Mouse (Mus musculus): ENCODE measurements around the gene Tbc1d8. TPM values are rescaled to one million over a fixed set of nuclear protein-coding genes. Genes with fewer than 3 reads are reported as not detected.
A peak's percentile ranks its signal among the peaks of the same experiment; 100 is the strongest.

The Tbc1d8 gene
- total RNA-seq (2022), result 10 to 100 TPM in 2 of 4 experiments, 1 to 10 TPM in 2; 6.8 to 15.1 (median 11.5) TPM

DNA sequence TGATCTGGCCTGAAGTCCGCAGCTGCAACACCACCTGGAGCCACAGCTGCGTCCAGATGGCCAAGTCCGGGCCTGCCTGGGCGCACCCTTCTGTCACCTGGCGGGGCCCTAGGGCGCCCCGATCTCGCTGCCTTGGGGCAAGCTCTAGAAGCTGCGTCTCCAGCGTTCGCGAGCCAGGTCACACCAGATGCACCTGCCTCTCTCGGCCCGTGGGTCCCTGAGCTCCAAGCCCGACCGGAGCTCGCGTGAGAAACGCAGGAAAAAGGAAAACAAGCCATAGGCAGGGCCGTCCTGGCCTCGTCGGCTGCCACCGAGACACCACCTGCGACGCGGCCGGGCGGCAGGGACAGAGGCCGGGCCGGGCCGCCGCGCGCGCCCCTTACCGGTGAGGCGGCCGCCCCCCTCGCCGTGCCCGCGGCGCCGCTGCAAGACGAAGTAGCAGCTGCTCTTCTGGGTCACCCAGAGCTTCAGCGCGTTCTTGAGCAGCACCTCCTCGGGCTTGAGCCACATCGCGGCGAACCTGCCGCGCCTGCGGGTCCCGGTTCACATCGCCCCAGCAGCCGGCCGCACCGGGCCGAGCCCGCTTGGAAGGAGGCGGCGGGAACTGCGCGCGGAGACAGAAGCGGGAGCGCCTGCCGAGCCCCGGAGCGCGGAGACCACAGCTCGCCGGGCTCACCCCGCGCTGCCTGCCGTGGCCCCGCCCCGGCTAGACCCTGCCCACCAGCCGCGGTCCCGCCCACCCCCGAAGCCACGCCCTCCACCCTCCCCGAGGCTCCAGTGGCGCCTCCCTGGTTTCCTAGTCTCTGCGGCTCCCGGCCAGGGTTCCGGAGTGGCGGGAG lies at the start of gene Tbc1d8:
Gene Tbc1d8 (minus strand): TSS at position 699 of the 839 bp plus-strand sequence.
- DNase-seq, result peak; percentile 87

DNA sequence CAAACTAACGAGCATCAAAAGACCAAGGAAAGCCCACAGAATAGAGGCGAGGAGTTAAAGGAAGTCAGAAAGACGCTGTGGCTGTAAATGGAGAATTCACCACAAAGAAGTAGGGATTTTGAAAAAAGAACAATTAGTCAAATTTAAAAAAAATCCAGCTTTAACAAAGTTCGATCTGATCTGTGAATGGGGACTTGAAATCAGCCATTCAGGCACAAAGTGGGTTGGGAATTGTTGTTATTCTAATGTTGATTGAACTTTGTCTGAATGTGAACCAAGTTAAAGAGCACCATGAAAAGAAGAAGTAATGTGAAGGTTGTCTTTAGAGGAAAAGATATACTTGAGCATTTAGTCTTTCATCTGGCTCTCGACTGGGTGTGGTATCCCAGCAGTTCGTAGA lies 49.8 kb upstream of the Tbc1d8 start:
- DNase-seq, result no peak

DNA sequence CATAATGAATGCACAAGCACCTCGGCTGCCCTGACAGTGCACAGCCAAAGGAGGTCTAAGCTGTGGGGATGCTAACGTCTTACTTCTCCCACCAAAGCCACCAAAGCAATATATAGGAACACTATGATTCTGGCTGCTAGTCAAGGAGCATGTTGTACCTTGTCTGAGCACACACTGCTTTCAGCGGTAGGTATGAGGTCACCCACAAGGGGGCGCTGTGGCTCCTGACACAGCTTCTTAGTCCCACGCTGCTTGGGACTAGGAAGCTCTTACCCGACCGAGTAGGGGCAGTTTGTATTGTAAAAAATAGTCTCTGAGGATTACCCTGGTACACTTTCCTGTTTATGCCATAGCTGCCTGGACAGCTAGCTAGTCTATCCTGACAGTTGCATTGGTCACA lies 48.9 kb upstream of the Tbc1d8 start:
- peak; percentile 52 for DNase-seq

DNA sequence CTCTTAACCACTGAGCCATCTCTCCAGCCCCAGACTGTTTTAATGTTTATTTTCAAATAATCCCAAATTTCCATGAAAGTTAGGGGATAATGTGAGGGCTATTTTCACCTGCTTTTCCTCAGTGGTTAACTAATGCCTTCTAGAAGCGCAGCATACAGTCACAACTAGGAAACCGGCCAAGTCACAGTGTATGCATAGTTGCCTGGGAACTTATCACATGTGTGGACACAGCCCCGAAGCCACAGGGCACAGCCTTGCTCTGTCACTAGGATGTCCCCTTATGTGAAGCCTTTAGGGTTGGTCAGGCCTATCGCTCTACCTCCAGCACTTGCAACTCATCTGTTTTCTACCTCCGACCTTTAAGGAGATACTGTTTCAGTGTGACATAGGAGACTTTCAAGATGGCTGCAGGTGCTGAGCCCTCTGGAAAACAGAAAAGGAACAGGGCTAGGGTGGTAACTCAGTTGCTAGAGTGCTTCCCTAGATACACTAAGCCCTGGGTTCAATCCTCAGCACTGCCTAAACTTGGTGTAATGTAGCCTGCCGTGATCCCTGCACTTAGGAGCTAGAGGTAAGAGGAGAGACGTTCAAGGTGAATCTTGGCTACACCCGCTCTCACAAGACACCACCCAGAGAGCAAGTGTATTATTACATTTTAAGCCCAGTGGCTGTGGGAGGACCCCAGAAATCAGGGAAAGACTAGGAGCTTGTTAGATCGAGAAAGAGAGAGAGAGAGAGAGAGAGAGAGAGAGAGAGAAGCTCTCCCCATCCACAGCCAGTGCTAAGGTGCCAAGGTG lies 48.0 kb upstream of the Tbc1d8 start:
- no peak for DNase-seq

DNA sequence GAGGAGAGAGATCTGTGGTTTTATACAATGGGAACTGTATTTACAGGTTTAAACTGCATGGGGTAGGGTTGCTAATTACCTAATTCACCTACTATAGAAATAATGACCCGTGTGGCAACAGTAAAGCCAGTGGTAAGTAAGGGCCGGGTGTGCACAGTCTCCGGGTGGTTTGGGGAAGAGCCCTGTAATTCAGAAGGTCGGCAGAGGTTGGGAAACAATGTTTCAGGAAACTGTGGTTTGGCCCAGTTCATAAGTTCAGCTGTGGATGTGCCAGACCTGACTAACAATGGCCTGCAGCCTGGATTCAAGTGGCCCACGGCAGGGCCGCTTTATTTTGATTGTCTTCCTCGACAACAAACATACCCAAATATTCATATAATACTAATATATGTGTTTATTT lies 47.2 kb upstream of the Tbc1d8 start:
- DNase-seq, result no peak

DNA sequence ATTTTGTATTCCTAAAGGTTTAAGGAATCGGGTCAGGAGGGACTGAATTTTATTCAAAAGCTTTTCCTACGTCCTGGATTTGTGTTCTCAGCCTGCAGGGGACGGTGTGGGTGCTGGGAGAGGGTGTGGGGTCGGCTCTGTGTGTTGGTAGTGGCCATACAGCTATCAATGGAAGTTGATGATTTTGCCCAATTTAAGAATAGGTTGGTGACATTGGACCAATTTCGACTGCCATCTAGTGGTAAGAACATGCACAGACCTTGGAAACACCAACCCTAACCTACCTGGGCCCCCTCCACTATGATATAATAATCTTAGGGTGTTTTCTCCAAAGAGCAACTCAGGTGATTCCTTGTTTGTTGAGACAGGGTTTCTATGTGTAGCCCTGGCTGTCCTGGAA lies 44.0 kb upstream of the Tbc1d8 start:
- DNase-seq, result no peak

DNA sequence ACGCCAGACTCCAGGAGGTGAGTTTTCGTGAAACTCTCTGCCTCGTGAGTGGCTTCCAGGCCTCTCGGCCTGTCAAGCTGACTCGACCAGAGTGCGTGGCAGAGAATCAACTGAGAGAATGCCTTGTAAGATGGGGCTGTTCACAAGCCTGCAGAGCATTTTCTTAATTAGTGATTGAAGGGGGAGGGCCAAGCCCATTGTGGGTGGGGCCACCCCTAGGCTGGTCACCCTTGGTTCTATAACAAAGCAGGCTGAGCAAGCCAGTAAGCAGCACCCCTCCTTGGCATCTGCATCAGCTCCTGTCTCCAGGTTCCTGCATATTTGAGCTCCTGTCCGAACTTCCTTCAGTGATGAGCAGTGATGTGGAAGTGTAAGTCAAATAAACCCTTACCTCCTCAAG lies 42.8 kb upstream of the Tbc1d8 start:
- DNase-seq, result no peak

DNA sequence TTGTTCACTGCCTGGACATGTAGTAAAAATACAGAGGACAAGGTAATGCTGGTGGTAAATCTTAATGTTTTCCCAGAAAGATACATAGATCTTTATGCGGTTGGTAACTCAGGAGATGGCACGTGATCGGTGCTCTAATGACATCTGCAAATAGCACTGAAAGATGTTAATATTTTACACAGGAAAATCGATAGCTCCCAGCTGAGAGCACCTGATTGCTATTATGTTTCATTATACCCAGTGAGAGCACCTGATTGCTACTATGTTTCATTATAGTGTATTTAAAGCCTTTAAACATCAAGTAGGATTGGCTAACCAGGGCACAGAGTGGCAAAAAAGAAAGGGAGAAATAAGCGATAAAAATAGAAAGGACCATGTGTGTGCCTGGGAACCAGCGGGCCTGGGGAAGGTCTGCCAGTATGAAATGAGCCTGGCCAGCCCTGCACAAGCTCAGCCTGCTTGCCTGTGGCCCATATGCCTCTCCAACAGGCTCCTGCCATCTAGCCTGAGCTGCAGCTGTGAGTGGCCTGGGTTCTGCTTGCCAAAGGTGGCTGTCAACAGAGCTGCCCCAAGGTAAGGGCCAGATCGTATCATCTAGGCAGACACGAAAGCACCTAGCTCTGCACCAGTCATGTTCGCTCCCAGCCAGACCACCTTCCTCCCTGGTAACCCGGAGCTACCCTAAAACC lies 36.9 kb upstream of the Tbc1d8 start:
- no peak for DNase-seq

DNA sequence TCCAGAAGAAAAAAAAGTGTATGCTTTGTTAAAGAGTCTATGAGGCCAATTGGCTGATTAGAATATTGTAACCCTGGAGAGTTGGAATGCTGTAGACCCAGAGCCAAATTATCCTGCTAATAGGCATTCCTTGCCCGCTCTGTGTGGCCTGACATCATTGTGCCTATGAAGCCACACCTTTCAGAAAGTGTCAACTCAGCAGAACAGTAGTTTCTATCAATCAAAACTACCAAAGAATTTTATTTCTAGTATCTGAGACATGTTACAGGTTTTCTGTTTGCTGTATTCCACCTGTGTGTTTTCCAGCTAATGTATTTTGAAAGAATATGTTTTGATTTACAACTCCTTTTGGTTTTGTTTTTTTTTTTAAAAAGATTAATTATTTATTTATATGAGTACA lies 33.6 kb upstream of the Tbc1d8 start:
- no peak for DNase-seq

DNA sequence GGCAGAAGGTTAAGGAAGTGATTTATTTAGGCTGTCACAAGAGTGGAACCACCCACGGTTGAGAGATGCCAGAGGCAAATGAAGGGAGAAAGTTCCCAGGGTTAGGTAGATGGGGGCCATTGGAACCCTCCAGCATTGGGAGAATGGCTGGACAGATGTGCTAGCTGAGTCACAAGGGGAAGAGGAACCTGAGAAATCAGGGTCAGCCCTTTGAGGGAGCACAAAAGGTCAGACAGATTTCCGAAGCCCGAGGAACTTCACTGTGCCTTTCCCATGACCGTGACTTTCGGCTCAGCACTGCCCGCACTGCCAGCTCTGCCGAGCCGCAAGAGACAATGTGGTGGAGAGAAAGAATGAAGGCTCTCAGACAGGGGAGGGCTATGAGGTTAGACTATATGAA lies 33.2 kb upstream of the Tbc1d8 start:
- DNase-seq, result no peak

DNA sequence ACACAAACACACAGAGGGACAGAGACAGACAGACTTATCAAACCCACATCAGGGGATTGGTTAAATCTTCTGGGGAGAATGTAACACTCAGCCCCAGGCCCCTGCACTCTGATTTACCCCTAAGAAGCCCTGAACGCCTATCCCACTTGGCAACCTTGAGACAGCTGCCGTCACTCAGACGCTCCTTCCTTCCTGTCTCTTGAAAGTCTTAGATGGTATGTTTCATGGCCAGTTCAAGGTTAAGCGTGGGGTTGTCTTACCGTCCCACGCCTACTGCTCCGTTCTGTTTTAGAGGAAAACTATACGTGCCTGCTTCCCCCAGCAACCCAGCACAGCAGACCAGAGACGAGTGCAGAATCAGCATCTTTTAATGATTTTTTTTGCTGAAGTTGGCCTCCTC lies 27.0 kb upstream of the Tbc1d8 start:
- DNase-seq, result no peak

DNA sequence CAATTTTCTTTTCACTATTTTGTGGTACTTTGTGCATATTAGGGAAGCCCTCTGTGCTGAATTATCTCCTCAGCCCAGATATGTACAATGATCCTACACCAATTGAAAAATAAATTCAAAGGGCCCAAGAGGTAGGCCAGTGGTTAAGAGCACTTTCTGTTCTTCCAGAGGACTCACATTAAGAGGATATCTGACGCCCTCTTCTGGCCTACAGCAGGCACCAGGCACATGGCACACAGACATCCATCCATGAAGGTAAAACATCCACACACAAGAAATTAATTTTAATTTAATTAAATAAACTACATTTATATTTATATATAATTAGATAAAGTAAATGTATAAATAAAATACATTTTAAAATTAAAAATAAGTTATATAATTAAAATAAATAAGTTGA lies 25.7 kb upstream of the Tbc1d8 start:
- DNase-seq, result no peak

DNA sequence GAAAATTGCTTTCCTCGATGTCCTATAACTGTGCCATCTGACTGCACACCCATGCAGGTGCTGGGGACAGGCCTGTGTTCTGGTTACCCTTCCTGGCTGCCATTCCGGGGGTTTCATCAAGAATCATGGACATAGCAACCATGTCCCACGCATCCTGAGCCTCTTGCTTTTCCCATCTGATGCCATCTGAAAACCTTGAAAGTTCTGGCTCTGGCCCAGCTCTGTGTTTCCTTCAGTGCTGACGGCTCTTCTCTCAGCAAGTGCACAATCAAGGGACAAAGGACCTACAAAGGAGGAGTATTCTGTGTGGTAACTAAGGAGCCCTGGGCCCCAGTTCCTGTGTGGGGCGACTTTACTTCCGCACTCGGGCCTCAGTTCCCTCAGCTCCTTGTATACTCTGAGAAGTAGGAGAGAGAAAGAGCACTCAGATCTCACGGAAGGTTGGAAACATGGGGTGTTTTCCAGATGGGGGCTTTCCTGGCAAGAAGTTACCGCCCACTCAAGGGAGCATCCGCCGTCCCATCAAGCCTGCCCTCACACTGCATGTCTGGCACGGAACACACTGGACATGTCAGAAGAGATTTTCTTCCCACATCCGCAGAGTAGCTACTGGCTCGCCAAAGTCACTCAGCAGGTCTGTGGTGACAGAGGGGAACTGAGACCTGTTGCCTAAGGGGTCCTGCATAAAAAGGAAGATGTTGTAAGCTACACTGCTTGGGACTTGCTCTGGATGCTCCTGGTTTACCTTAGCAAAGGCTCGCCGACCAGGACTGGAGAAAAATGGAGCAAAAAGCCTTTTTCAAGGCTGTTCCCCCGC lies 24.5 kb upstream of the Tbc1d8 start:
- DNase-seq, result peak; percentile 19

DNA sequence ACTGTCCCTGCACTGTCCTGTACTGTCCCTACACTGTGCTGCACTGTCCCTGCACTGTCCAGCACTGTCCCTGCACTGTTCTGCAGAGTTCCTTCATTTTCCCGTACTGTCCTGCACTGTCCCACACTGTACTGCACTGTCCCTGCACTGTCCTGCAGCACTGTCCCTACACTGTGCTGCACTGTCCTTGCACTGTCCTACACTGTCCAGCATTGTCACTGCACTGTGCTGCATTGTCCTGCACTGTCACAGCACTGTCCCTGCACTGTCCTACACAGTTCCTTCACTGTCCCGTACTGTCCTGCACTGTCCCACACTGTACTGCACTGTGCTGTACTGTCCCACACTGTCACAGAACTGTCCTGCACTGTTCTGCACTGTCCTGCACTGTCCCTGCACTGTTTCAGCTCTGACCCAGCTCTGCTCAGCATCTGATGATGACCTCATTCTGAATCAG lies 21.0 kb upstream of the Tbc1d8 start:
- DNase-seq, result no peak

DNA sequence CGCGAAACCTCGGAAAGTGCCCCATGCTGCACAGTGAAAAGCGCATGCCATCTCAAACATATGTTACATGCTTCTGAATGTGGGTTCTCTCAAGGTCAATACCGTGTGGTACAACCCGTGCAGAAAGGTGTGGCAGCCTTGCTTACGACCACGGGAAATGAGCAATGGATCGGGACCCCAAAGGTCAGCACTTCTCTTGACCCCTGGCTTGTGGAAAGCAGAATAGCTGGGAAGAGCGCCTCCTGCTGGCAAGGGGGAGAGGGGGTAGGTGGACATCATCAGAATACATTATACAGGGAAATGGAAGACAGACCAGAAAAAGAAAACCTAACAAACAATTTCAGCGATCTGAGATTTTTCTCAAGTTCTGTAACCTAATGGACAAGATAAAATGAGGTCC lies 19.2 kb upstream of the Tbc1d8 start:
- no peak for DNase-seq

DNA sequence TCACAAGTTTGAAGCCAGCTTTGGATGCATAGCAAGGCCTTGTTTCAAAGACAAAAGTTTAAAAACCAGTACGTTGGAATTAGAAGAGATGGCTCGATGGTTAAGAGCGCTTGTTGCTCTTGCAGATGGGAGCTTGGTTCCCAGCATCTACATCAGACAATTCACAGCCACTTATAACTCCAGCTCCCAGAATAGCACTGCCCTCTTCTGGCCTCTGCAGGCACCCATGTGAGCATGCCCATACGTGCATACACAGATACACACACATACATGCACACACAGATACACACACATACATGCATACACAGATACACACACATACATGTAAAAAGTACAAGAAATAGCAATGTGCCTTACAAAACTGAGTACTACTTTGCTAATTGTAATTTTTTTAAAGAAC lies 18.4 kb upstream of the Tbc1d8 start:
- no peak for DNase-seq

DNA sequence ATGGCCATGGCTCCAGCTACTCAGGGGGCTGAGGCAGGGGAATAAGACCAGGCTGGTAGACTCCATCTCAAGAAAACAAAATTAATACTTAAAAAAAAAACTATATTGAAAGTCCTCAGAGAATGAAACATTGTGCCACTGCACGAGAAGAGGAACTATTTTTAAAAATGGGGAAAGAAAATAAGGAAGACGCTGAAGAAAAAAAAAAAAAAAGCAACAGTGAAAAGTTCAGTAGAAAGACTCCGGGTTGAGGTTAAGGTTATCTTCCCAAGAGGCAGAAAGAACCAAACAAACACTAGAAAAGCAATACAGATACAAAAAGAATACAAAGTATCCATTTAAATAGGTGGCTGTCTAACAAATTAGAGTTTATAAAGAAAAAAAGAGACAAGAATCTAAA lies 15.1 kb upstream of the Tbc1d8 start:
- no peak for DNase-seq

DNA sequence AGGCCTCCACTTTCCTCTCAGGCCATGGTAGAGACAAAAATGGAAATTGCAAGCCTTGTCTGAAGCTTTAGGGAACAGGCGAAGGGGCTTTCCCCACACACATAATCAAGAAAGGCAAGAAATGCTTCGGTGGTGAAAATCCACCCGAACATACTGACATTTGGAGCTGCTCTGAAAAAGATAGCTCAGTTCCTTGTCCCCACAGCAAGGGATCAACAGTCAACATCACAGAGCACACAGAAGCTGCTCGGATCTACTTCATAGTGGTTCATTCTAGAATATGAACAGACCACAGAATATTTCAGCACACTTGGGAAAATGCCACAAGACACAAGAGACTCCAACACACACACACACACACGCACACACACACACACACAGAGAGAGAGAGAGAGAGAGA lies 14.6 kb upstream of the Tbc1d8 start:
- DNase-seq, result no peak

DNA sequence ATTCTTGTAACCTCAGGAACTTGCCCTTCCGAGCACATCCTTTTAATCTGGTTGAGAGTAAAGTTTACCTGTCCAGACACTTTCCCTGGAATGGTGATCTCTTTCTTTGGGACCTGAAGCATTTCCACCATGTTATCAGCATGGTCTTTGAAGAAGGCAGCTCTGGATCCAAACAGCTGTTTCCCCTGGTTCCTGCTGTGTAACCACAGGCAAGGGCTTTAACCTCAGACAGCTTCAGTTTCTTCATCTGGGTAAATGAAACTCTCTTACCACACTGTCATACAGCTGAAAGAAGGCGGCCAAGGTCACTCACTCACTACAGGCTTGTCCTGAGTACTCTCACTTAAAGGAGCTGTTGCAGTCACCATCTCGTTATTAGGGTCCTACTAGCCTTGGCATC lies 8.8 kb upstream of the Tbc1d8 start:
- no peak for DNase-seq

DNA sequence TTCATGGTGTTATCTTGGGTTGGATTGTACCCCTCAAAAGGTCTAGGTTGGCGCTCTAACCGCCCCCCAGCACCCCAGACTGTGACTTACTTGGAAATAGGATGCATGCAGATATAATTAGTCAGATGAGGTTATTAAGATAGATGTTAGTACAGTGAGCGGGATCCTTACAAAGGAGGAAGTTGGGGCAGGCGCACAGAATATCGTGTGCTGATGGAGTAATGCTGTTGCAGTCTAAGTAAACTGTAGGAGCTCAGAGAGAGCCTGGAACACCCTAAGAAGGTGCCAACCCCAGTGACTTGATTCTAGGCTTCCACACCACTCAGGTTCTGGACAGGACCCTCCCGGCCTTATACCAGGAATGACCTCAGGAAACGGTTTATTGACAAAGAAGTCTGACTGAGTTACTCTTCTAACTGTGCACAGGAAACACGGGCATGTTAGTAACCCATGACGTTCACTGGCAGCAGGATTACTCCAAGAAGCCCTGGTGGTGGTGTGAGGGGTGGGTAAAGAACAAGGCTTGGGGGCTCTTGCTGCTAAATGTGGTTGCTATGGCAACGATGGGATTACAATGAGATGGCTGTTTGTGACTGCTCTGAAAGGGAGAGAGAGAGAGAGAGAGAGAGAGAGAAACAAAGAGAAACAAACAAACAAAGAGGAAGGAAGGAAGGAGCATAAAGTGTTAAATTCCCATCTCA lies 3.7 kb upstream of the Tbc1d8 start:
- no peak for DNase-seq

DNA sequence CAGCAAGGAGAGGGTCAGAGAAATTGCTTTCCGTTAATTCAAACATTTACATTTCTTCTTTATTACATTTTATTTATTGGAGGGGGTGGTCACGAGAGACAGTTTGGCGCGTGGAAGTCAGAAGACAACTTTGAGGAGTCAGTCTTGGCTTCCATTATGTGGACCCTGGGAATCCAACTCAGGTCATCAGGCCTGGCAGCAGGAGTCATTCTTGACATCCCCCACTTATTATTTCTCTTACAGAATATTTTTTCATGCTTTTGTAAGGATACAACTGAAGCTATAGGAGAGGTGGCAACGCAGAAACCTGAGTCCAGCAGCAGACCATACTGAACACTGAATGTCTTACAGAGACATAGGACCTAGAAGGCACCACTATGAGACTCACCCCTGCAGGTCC lies 699 bp upstream of the Tbc1d8 start:
- no peak for DNase-seq

DNA sequence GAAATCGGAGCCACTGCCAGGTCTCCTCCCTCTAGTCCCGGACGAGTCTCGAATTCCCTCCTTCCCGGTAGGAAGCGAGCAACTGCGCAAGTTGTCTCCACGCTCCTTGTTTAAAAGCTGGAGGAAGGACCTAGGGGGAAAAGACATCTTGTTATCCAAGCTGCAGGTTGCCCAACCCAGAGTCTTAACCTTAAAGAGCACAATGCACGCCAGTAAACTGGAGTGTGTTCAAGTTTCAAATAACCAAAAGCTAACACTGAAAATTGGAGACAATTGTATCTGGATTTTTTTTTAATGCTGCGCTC lies 293 bp upstream of the Tbc1d8 start:
- DNase-seq, result no peak

Data from adrenal gland, adult 8-10 months (tissue).